Mouse (Mus musculus): ENCODE results near the gene Itpkc. TPM values are rescaled to one million over a fixed set of nuclear protein-coding genes. Genes with fewer than 3 reads are reported as not detected.

Gene Itpkc
- polyA plus RNA-seq, 1 experiment, result 6.1 TPM

- no peak for TF ChIP-seq POLR2A (IDR thresholded peaks at IDR 0.05; ENCODE audit: borderline replicate concordance, low read depth, low read length)
- TF ChIP-seq CTCF (IDR thresholded peaks at IDR 0.05; ENCODE audit: low read depth, low read length), result no peak
- Histone ChIP-seq H3K4me3 (ENCODE audit: insufficient read depth, low read length) (no peak overlapping the region), H3K27ac (ENCODE audit: insufficient read depth, low read depth, low read length) (peak overlapping the region; percentile 95), H3K4me1 (ENCODE audit: control insufficient read depth, insufficient read depth, low read length) (peaks cover 49% of the 10 kb centered on the region)
Measured at GRCm38 (mm10) chr7:27197634-27198033, 30.8 kb downstream of the Itpkc start.

GRCm38 (mm10) chr7:27197136-27197535, 31.3 kb downstream of the Itpkc start:
- no peak overlapping the region for H3K4me3 ChIP-seq (ENCODE audit: insufficient read depth, low read length)
- no peak for TF ChIP-seq POLR2A (IDR thresholded peaks at IDR 0.05; ENCODE audit: borderline replicate concordance, low read depth, low read length)
- no peak for TF ChIP-seq CTCF (IDR thresholded peaks at IDR 0.05; ENCODE audit: low read depth, low read length)
- peaks cover 49% of the 10 kb centered on the region for H3K4me1 ChIP-seq (ENCODE audit: control insufficient read depth, insufficient read depth, low read length)
- peak overlapping the region; percentile 95 for H3K27ac ChIP-seq (ENCODE audit: insufficient read depth, low read depth, low read length)

GRCm38 (mm10) chr7:27195681-27196611, 32.5 kb downstream of the Itpkc start, which contains the start of the genes BC024978 and Snrpa:
TSS of gene BC024978 (plus strand) at chr7:27195781.
TSS of gene Snrpa (minus strand) at chr7:27196271.
- Histone ChIP-seq H3K4me3 (ENCODE audit: insufficient read depth, low read length) (peak within 1 kb of the TSS; percentile 88), H3K27ac (ENCODE audit: insufficient read depth, low read depth, low read length) (peak within 1 kb of the TSS; percentile 96), H3K4me1 (ENCODE audit: control insufficient read depth, insufficient read depth, low read length) (peaks cover 49% of the 10 kb centered on the region)
- TF ChIP-seq CTCF (IDR thresholded peaks at IDR 0.05; ENCODE audit: low read depth, low read length) (no peak), POLR2A (IDR thresholded peaks at IDR 0.05; ENCODE audit: borderline replicate concordance, low read depth, low read length) (no peak; the same call in 1 of the 2 replicates)

- peaks cover 33% of the 10 kb centered on the region for H3K4me1 ChIP-seq (ENCODE audit: control insufficient read depth, insufficient read depth, low read length)
- H3K4me3 ChIP-seq (ENCODE audit: insufficient read depth, low read length), result no peak overlapping the region; the same call in 1 of the 2 replicates
- no peak for TF ChIP-seq POLR2A (IDR thresholded peaks at IDR 0.05; ENCODE audit: borderline replicate concordance, low read depth, low read length)
- no peak for TF ChIP-seq CTCF (IDR thresholded peaks at IDR 0.05; ENCODE audit: low read depth, low read length)
- H3K27ac ChIP-seq (ENCODE audit: insufficient read depth, low read depth, low read length), result no peak overlapping the region
Measured at GRCm38 (mm10) chr7:27193731-27194130, 34.7 kb downstream of the Itpkc start.

GRCm38 (mm10) chr7:27192434-27192833, 36.0 kb downstream of the Itpkc start:
- Histone ChIP-seq H3K4me3 (ENCODE audit: insufficient read depth, low read length) (no peak overlapping the region), H3K4me1 (ENCODE audit: control insufficient read depth, insufficient read depth, low read length) (peaks cover 22% of the 10 kb centered on the region), H3K27ac (ENCODE audit: insufficient read depth, low read depth, low read length) (no peak overlapping the region)
- TF ChIP-seq POLR2A (IDR thresholded peaks at IDR 0.05; ENCODE audit: borderline replicate concordance, low read depth, low read length) (no peak), CTCF (IDR thresholded peaks at IDR 0.05; ENCODE audit: low read depth, low read length) (no peak)

GRCm38 (mm10) chr7:27189271-27189931, 39.1 kb downstream of the Itpkc start:
- Histone ChIP-seq H3K4me1 (ENCODE audit: control insufficient read depth, insufficient read depth, low read length) (peaks cover 8% of the 10 kb centered on the region), H3K4me3 (ENCODE audit: insufficient read depth, low read length) (no peak overlapping the region), H3K27ac (ENCODE audit: insufficient read depth, low read depth, low read length) (no peak overlapping the region)
- TF ChIP-seq POLR2A (IDR thresholded peaks at IDR 0.05; ENCODE audit: borderline replicate concordance, low read depth, low read length) (no peak), CTCF (IDR thresholded peaks at IDR 0.05; ENCODE audit: low read depth, low read length) (no peak; the same call in 1 of the 2 replicates)

- Histone ChIP-seq H3K4me3 (ENCODE audit: insufficient read depth, low read length) (no peak overlapping the region), H3K27ac (ENCODE audit: insufficient read depth, low read depth, low read length) (no peak overlapping the region), H3K4me1 (ENCODE audit: control insufficient read depth, insufficient read depth, low read length) (no peaks in the 10 kb centered on the region)
- TF ChIP-seq CTCF (IDR thresholded peaks at IDR 0.05; ENCODE audit: low read depth, low read length), result no peak
- no peak for TF ChIP-seq POLR2A (IDR thresholded peaks at IDR 0.05; ENCODE audit: borderline replicate concordance, low read depth, low read length)
Measured at GRCm38 (mm10) chr7:27185986-27186385, 42.5 kb downstream of the Itpkc start.

- no peak overlapping the region for H3K27ac ChIP-seq (ENCODE audit: insufficient read depth, low read depth, low read length)
- H3K4me3 ChIP-seq (ENCODE audit: insufficient read depth, low read length), result no peak overlapping the region
- no peaks in the 10 kb centered on the region for H3K4me1 ChIP-seq (ENCODE audit: control insufficient read depth, insufficient read depth, low read length)
- TF ChIP-seq CTCF (IDR thresholded peaks at IDR 0.05; ENCODE audit: low read depth, low read length) (peak; percentile 48), POLR2A (IDR thresholded peaks at IDR 0.05; ENCODE audit: borderline replicate concordance, low read depth, low read length) (no peak)
Measured at GRCm38 (mm10) chr7:27184964-27185363, 43.5 kb downstream of the Itpkc start.

GRCm38 (mm10) chr7:27182498-27182897, 46.0 kb downstream of the Itpkc start:
- peaks cover 9% of the 10 kb centered on the region for H3K4me1 ChIP-seq (ENCODE audit: control insufficient read depth, insufficient read depth, low read length)
- no peak overlapping the region for H3K4me3 ChIP-seq (ENCODE audit: insufficient read depth, low read length)
- no peak overlapping the region for H3K27ac ChIP-seq (ENCODE audit: insufficient read depth, low read depth, low read length)
- no peak for TF ChIP-seq POLR2A (IDR thresholded peaks at IDR 0.05; ENCODE audit: borderline replicate concordance, low read depth, low read length)
- TF ChIP-seq CTCF (IDR thresholded peaks at IDR 0.05; ENCODE audit: low read depth, low read length), result no peak

Measured in bone marrow macrophage, adult 2 months (primary cell).